Mouse (Mus musculus) lung, postnatal 0 days (tissue): Measurements from ENCODE around the gene Ncbp2. TPM values are rescaled to one million over a fixed set of nuclear protein-coding genes. Genes with fewer than 3 reads are reported as not detected.

ENCODE experiments used
- ATAC-seq: fragments of 200-750 bp; cut with Nextera tagmentation; 2 replicates; pipeline ENCODE4 v1.8.0; 2017; ENCODE audit warnings: moderate library complexity
- DNase-seq: peaks from one replicate; pipeline ENCODE4 v3.0.0-alpha.2; 2016; ENCODE audit warnings: low spot score
- H3K27ac ChIP-seq: fragments of 300-500 bp; sonication (generic); 2 replicates; pipeline ENCODE4 v1.5.1; 2014; ENCODE audit warnings: antibody characterized with exemption, mild to moderate bottlenecking, low read length, mixed read lengths
- H3K27me3 ChIP-seq: fragments of 300-500 bp; sonication (generic); replicated peaks from 2 replicates; pipeline ENCODE4 v1.6.1; 2014; ENCODE audit warnings: low read length, mixed read lengths; ENCODE audit not compliant: insufficient read depth
- H3K36me3 ChIP-seq: fragments of 300-500 bp; sonication (generic); 2 replicates; pipeline ENCODE4 v1.6.1; 2014; ENCODE audit warnings: low read length, mixed read lengths; ENCODE audit not compliant: insufficient read depth
- H3K4me1 ChIP-seq: fragments of 300-500 bp; sonication (generic); 2 replicates; pipeline ENCODE4 v1.6.1; 2014; ENCODE audit warnings: antibody characterized with exemption, low read depth, low read length, mixed read lengths; ENCODE audit not compliant: insufficient read depth
- H3K4me2 ChIP-seq: fragments of 300-500 bp; sonication (generic); replicated peaks from 2 replicates; pipeline ENCODE4 v1.6.1; 2014; ENCODE audit warnings: low read depth, mild to moderate bottlenecking, low read length, moderate library complexity, mixed read lengths
- H3K4me3 ChIP-seq: fragments of 300-500 bp; sonication (generic); 2 replicates; pipeline ENCODE4 v1.5.1; 2014; ENCODE audit warnings: low read depth, low read length
- H3K9ac ChIP-seq: fragments of 300-500 bp; sonication (generic); replicated peaks from 2 replicates; pipeline ENCODE4 v1.6.1; 2014; ENCODE audit warnings: low read depth, mild to moderate bottlenecking
- H3K9me3 ChIP-seq: fragments of 300-500 bp; sonication (generic); 2 replicates; pipeline ENCODE4 v1.6.1; 2016; ENCODE audit warnings: low read length, mixed read lengths
- CTCF ChIP-seq: IDR thresholded peaks from 2 replicates; pipeline ENCODE4 v1.5.1; 2016; ENCODE audit warnings: antibody characterized with exemption, mild to moderate bottlenecking
- EP300 ChIP-seq: IDR thresholded peaks from 2 replicates; pipeline ENCODE4 v1.6.1; 2016; ENCODE audit warnings: antibody characterized with exemption, mild to moderate bottlenecking, control low read depth
- WGBS: fragments of 180-500 bp; shearing (Covaris S2); extraction: QIAGEN DNeasy Blood & Tissue Kit; methylation state at CpG from one replicate; pipeline ENCODE4 v1.1.7; 2014; 5-methylcytosine and 5-hydroxymethylcytosine counted together
- polyA plus RNA-seq: library from polyadenylated mRNA; unstranded; fragments of >200 nt; fragmentation: Nextera tagmentation; extraction: Ambion mirVana; gene quantifications from 2 replicates; pipeline ENCODE4 v1.2.1, GENCODE M21; 2015

Gene Ncbp2
- polyA plus RNA-seq, 1 experiment from 2014 or later = 38.6 TPM

- Histone ChIP-seq H3K4me1 (no peaks in the 10 kb centered on the region), H3K27ac (no peak overlapping the region), H3K27me3 (no peaks in the 10 kb centered on the region), H3K9ac (no peak overlapping the region), H3K36me3 (peaks cover 8% of the 10 kb centered on the region; the same call in 1 of the 2 replicates), H3K4me3 (no peak overlapping the region), H3K9me3 (no peaks in the 10 kb centered on the region), H3K4me2 (no peak overlapping the region)
- ATAC-seq = no peak
- TF ChIP-seq EP300 = no peak
- no peak for TF ChIP-seq CTCF
- DNase-seq = no peak
These were observed 45.6 kb downstream of the Ncbp2 start for GRCm38 (mm10) chr16:31993946-31994345.

GRCm38 (mm10) chr16:31996371-31996770 lies 48.1 kb downstream of the Ncbp2 start:
- no peak overlapping the region for H3K27ac ChIP-seq
- no peak overlapping the region for H3K4me2 ChIP-seq
- no peaks in the 10 kb centered on the region for H3K27me3 ChIP-seq
- H3K36me3 ChIP-seq = no peaks in the 10 kb centered on the region
- ATAC-seq (no peak), DNase-seq (no peak)
- H3K4me3 ChIP-seq = no peak overlapping the region
- TF ChIP-seq EP300 = no peak
- no peak for TF ChIP-seq CTCF
- no peak overlapping the region for H3K9ac ChIP-seq
- WGBS = 84% methylated on average over 5 of the region's 5 CpGs
- no peaks in the 10 kb centered on the region for H3K4me1 ChIP-seq
- no peaks in the 10 kb centered on the region for H3K9me3 ChIP-seq

- Histone ChIP-seq H3K4me2 (peak within 1 kb of the TSS; percentile 79), H3K4me3 (peak within 1 kb of the TSS; percentile 76), H3K9me3 (no peaks in the 10 kb centered on the region), H3K36me3 (no peaks in the 10 kb centered on the region), H3K27ac (peak within 1 kb of the TSS; percentile 84), H3K4me1 (peaks cover 12% of the 10 kb centered on the region; the same call in 1 of the 2 replicates), H3K9ac (peak within 1 kb of the TSS; percentile 85), H3K27me3 (no peaks in the 10 kb centered on the region)
- peak; percentile 99 for DNase-seq
- WGBS = under 1% methylated on average over 64 of the region's 66 CpGs
- peak; percentile 55; the same call in 1 of the 2 replicates for TF ChIP-seq CTCF
- TF ChIP-seq EP300 = no peak
- peak; percentile 99 for ATAC-seq
These were observed 54.5 kb downstream of the Ncbp2 start, which contains the start of gene Senp5 for GRCm38 (mm10) chr16:32002509-32003477. Senp5 (minus strand) TSS chr16:32003287.

GRCm38 (mm10) chr16:32004731-32005130 lies 56.4 kb downstream of the Ncbp2 start:
- Histone ChIP-seq H3K36me3 (no peaks in the 10 kb centered on the region), H3K9me3 (no peaks in the 10 kb centered on the region), H3K27ac (no peak overlapping the region), H3K4me3 (no peak overlapping the region), H3K4me1 (peaks cover 12% of the 10 kb centered on the region; the same call in 1 of the 2 replicates), H3K4me2 (no peak overlapping the region), H3K9ac (no peak overlapping the region), H3K27me3 (no peaks in the 10 kb centered on the region)
- WGBS = 89% methylated on average over 3 of the region's 3 CpGs
- ATAC-seq (no peak), DNase-seq (no peak)
- TF ChIP-seq EP300 (no peak), CTCF (no peak)

GRCm38 (mm10) chr16:32008529-32009293 lies 60.4 kb downstream of the Ncbp2 start:
- 42% methylated on average over 10 of the region's 10 CpGs for WGBS
- Histone ChIP-seq H3K27me3 (no peaks in the 10 kb centered on the region), H3K9ac (no peak overlapping the region), H3K36me3 (no peaks in the 10 kb centered on the region), H3K4me3 (no peak overlapping the region), H3K9me3 (no peaks in the 10 kb centered on the region), H3K4me1 (peaks cover under 1% of the 10 kb centered on the region; the same call in 1 of the 2 replicates), H3K4me2 (no peak overlapping the region), H3K27ac (no peak overlapping the region)
- TF ChIP-seq CTCF = no peak
- TF ChIP-seq EP300 = no peak
- DNase-seq = peak; percentile 20
- no peak for ATAC-seq

GRCm38 (mm10) chr16:32009913-32010312 lies 61.6 kb downstream of the Ncbp2 start:
- ATAC-seq = peak; percentile 35; the same call in 1 of the 2 replicates

More at GRCm38 (mm10) chr16:32009913-32010312, 61.6 kb downstream of the Ncbp2 start:
- no peak overlapping the region for H3K4me2 ChIP-seq
- H3K36me3 ChIP-seq = no peaks in the 10 kb centered on the region
- no peaks in the 10 kb centered on the region for H3K9me3 ChIP-seq
- H3K27me3 ChIP-seq = no peaks in the 10 kb centered on the region
- no peak overlapping the region for H3K4me3 ChIP-seq
- no peaks in the 10 kb centered on the region for H3K4me1 ChIP-seq
- H3K27ac ChIP-seq = no peak overlapping the region
- WGBS = 31% methylated on average over 5 of the region's 5 CpGs
- peak; percentile 21 for DNase-seq
- TF ChIP-seq EP300 (no peak), CTCF (no peak)
- no peak overlapping the region for H3K9ac ChIP-seq
